Mouse (Mus musculus): ENCODE results near the gene Vmn1r193.
"Not testable (repeated sequence)": the region's sequence is repeated elsewhere in the genome, so short reads cannot be mapped to it uniquely, and the experiment has no call there.

Gene Vmn1r193

DNA sequence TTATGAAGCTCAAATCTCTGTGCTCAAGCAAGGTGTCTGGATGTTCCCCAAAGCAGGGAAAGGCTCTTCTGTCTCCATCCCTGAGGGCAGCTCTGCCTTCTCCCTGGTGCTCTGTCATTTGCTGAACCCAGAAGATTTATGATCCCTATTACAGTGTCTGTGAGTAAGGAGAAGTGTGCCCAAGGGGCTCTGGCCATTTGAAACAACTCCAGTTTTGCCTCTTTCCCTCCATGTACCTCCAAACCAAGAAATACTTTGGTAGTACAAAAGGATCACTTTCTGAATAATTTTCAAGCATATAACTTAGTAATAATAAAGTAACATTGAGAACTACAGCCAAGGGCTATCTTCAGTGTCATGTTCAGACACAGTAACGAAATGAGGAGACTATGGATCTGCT, at the start of gene Vmn1r193:
Gene Vmn1r193 (minus strand): TSS at position 101 of the 400 bp plus-strand sequence.
- not testable (repeated sequence) for DNase-seq (ENCODE audit: low spot score in 2 of 2)

DNA sequence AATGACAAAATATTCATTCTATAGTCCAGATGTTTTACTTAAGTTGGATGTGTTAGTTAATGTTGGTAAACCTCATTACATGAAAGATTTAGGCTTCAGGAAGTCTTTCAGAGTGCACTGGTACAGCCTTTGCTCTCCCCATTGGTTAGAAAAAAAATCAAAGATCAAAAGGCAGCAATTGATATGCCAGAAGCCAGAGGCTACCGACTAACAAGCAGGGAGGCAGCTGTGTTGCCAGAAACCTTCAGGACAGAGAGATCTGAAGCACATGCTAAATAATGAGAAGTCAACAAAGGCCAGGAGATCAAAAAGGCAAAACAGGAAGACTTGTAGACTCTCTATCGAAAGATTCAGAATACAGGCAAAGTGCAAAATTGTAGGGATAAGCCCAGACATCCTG, 48.8 kb upstream of the Vmn1r193 start:
- no peak for DNase-seq (ENCODE audit: low spot score in 2 of 2)

DNA sequence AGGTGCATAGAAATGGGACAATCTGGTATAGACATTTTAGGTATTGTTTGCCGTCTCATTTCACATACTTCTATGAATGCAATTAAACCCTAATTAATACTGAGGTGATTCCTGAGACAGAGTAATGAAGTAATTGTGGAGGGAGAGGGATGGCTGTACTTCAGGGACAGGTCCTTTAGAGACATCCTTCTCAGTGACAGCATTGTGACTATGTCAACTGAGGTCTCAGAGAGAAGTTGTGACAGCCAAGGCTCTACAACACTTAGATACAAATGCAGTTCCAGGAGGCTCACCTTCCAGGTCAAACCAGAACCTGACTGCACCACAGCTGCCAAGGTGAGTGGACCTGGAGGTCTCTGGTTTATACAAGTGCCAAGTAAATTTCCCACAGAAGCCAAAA, 47.3 kb upstream of the Vmn1r193 start, which contains the start of gene Vmn1r195:
Gene Vmn1r195 (plus strand): TSS at position 301 of the 400 bp plus-strand sequence.
- not testable (repeated sequence) for DNase-seq (ENCODE audit: low spot score in 2 of 2)

DNA sequence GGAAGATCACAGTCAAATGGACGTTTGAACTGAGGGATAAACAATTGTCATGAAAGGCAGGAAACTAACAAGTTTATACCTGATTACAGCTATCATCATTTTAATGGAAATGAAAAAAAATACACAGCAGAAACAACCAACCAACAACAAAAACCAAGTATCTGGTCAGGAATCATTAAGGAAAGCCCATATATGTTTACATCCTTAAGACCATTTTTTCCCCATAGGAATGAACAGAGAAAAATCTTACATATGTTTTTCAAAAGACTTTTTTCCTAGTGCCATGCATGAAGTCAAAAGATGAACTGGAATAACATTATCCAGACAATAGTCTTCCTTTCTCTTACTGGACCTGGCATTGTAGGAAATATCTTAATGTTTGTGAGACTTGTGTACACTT, 21.0 kb upstream of the Vmn1r193 start, which contains the start of gene Vmn1r194:
Gene Vmn1r194 (plus strand): TSS at position 301 of the 400 bp plus-strand sequence.
- no peak for DNase-seq (ENCODE audit: low spot score in 2 of 2)

DNA sequence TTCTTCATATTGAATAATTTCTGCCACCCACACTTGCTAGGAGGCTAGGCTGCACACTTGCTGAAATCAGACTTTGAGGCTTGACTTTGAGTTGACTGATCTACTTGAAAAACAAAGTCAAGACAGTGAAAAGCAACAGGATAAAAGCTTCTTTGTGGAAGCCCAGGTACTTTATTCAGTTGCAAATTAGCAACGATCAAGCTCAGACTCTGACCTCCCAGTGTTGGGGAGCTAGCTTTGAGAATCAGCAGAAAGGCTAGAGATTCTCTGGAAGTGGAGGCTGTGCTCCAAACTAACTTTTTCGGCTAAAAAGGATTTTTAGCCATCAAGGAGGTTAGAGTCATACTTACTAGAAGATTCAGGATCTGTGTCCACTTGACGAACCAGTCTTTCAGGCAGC, 30.2 kb downstream of the Vmn1r193 start:
- DNase-seq (ENCODE audit: low spot score in 2 of 2): not testable (repeated sequence)

DNA sequence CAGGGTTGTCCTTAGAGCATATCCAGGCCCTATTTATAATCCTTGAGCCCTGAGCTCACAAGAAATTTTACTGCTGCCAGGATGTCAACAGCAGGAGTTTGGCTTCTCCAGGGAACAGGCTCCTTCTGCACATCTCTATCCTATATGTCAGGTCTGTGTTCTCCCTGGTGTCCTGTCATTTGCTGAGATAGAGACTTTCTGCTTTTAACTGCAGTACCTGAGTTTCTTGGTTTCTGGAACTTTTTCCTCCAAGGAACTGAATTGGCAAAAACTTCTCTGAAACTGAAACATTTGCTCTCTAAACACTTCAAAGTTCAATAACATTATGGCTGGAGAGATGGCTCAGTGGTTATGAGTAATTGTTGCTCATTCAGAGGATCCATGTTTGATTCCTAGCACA, 31.9 kb downstream of the Vmn1r193 start, which contains the start of gene Vmn1r192:
Gene Vmn1r192 (minus strand): TSS at position 101 of the 400 bp plus-strand sequence.
- no peak for DNase-seq (ENCODE audit: low spot score in 2 of 2)

DNA sequence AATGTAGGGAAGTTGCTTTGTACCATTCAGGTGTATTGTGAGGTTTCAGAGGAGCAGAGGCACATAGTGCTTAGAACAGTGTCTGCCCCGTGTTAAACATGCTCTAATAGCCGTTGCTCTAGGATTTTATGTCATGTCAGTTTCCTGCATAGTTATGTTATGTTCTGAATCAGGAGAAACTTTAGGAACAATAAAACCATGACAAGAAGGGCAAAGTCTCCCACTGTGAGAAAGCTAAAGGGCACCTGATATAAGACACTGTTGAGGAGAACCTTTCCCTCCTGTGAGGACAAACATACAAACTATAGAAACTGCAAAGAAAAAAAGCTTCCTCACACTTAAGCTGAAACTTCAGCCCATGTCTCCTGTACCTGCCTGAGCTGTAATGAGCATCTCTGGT, 32.6 kb downstream of the Vmn1r193 start:
- no peak for DNase-seq (ENCODE audit: low spot score in 2 of 2)

DNA sequence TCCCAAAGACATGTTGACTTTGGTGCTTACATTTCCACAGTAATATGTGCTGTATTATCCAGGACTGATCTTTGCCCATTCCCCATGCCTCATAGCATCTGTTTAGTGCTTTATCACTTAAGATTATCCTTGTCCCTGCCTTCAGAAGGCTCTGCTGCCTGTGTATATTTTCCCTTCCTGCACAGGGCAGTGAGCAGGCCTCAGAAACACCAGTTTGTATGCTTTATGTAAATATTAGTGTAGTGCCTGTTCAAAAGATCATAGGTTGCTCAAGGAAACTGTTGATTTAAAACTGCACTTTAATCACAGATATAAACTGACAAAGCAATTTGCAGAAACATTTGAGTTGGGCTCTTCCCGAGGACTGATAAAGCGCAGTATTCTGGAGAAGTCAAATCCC, 33.6 kb downstream of the Vmn1r193 start:
- no peak for DNase-seq (ENCODE audit: low spot score in 2 of 2)

DNA sequence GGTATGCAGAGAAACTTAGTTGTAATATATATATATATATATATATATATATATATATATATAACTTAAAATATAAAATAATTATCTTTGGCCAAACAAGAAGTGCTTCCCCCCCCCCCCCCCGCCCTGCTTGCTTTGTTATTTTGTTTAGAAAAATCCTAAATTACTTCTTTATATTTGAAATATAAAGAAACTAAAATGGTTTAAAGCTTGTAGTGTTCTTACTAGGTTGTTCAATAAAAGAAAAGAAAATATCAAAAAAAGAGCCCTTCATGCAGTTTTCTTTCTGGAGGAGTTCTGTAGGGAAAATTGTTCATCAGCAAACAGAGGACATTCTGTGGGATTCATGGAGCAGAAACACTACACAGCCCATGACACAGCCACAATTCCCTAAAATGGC, 39.1 kb downstream of the Vmn1r193 start, which contains the start of gene Vmn1r191:
Gene Vmn1r191 (minus strand): TSS at position 101 of the 400 bp plus-strand sequence.
- DNase-seq (ENCODE audit: low spot score in 2 of 2): no peak

DNA sequence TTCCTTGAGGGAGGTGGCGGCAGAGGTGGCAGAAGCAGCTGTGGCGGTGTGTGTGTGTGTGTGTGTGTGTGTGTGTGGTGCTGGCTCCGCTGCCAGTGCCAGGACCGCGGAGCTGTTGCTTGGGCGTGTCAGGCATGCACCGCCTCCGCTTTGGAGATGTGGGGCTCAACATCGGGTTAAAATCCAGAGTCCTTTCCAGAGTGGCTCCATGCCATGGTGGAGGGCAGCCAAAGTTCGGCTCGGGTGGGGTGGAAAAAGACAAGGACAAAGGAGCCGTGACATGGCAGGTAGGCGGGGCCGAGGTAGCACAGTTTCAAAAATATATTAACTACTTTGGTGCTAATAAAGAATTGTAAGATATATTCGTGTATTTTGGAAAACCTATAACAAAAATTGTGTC, 54.5 kb downstream of the Vmn1r193 start:
- DNase-seq (ENCODE audit: low spot score in 2 of 2): no peak

Data from spleen, postnatal 4 days (tissue).